ENCODE assay signal across 19 mouse cellular contexts in the genomic region with DNA sequence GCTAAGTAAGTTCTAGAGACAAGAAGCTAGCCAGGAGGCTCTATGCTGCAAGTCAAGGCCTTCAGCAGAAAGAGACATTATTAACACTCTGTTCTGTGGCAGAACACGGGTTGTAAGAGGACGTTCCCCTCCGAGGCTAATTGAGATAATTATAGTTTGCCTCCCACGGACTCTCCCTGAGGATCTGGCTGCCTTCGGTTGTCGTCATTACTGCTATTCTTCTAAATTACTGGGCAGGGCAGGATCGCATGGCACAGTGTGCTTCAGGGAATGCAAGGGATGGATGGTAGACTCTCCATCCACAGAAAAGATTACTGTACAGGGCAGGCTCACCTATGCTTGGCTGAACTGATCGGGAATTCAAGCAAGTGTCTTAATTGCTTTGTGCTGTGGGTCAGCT.
A peak's percentile ranks its signal among the peaks of the same experiment; 100 is the strongest.
DNase-seq lines count a peak whose midpoint lies in the region; ATAC-seq and TF ChIP-seq lines count a peak whose summit lies in the region.
"Had no signal": no experiment of that assay in that cellular context is flagged by ENCODE, and none has a peak within 500 bp of the region (broad histone marks: within the 10 kb centered on the region; RNA-seq: fewer than 3 reads in every experiment).

No protein-coding gene starts in this region.

- H3K27me3 ChIP-seq in kidney, postnatal 0 days (ENCODE audit: insufficient read depth, low read length), result no peaks in the 10 kb centered on the region
- H3K27me3 ChIP-seq: embryonic facial prominence, embryonic 12.5 days; hindbrain, embryonic 12.5 days; neural tube, embryonic 15.5 days had no signal

- ATAC-seq in kidney, postnatal 0 days (replicated peaks; ENCODE audit: low FRiP score, low read depth), result no peak
- no peak for ATAC-seq in erythroid progenitor cell, adult 5-6 weeks (replicated peaks; ENCODE audit: low FRiP score, poor library complexity, severe bottlenecking)
- ATAC-seq: intestine, postnatal 0 days had no signal

- no peak overlapping the region for H3K4me2 ChIP-seq in kidney, postnatal 0 days (ENCODE audit: low read length)
- H3K4me2 ChIP-seq: embryonic facial prominence, embryonic 12.5 days; hindbrain, embryonic 12.5 days; neural tube, embryonic 15.5 days had no signal

- 16% methylated on average over 8 of the region's 8 CpGs for WGBS in kidney, postnatal 0 days

- no peak overlapping the region for H3K9ac ChIP-seq in kidney, postnatal 0 days (ENCODE audit: low read depth, low read length)
- H3K9ac ChIP-seq: embryonic facial prominence, embryonic 12.5 days; hindbrain, embryonic 12.5 days; neural tube, embryonic 15.5 days had no signal

- H3K4me3 ChIP-seq in kidney, postnatal 0 days (replicated peaks; ENCODE audit: low read depth, low read length), result no peak overlapping the region
- H3K4me3 ChIP-seq: embryonic facial prominence, embryonic 12.5 days; heart, adult 2 months; hindbrain, embryonic 12.5 days; limb, embryonic 10.5 days; midbrain, embryonic 10.5 days; neural tube, embryonic 15.5 days had no signal

- H3K4me1 ChIP-seq in kidney, postnatal 0 days (replicated peaks; ENCODE audit: insufficient read depth, low read length), result no peaks in the 10 kb centered on the region
- H3K4me1 ChIP-seq: embryonic facial prominence, embryonic 12.5 days had no signal

- H3K27ac ChIP-seq in kidney, postnatal 0 days, result no peak overlapping the region
- H3K27ac ChIP-seq: embryonic facial prominence, embryonic 12.5 days; heart, adult 2 months; hindbrain, embryonic 12.5 days; limb, embryonic 10.5 days; macrophage; midbrain, embryonic 10.5 days; neural tube, embryonic 15.5 days had no signal

- peak; percentile 10 for DNase-seq in kidney, postnatal 0 days (ENCODE audit: low spot score)
- no peak for DNase-seq in kidney, postnatal 14 days
- peak; percentile 82 for DNase-seq in brain, adult 2 months (ENCODE audit: low read depth, low spot score)
- DNase-seq in fat pad, adult 2 months (ENCODE audit: extremely low read depth, low read depth, low spot score), result peak; percentile 72
- DNase-seq in telencephalon, adult 2 months (ENCODE audit: low read depth, low spot score), result peak; percentile 48
- DNase-seq in cerebellum, postnatal 4 days (ENCODE audit: low spot score in 2 of 2), result no peak
- DNase-seq: adrenal gland, postnatal 10 days; cerebellum, adult 9-10 months; gastrocnemius, postnatal 14 days; heart, adult 2 months; thymus, postnatal 14 days had no signal

- H3K36me3 ChIP-seq in kidney, postnatal 0 days (ENCODE audit: insufficient read depth, low read length), result no peaks in the 10 kb centered on the region
- H3K36me3 ChIP-seq: embryonic facial prominence, embryonic 12.5 days; hindbrain, embryonic 12.5 days; limb, embryonic 10.5 days; midbrain, embryonic 10.5 days; neural tube, embryonic 15.5 days had no signal

- no peaks in the 10 kb centered on the region for H3K9me3 ChIP-seq in kidney, postnatal 0 days (replicated peaks; ENCODE audit: low read length)
- H3K9me3 ChIP-seq: embryonic facial prominence, embryonic 12.5 days; hindbrain, embryonic 12.5 days; limb, embryonic 10.5 days; midbrain, embryonic 10.5 days; neural tube, embryonic 15.5 days had no signal

- no peak for TF ChIP-seq CTCF in kidney, postnatal 0 days (IDR thresholded peaks at IDR 0.05; ENCODE audit: low read depth)

Comparison
In these comparisons a context has a peak if more than half of its experiments do, and no peak if none do; other contexts are left out.
1. DNase-seq: peak in kidney, postnatal 0 days (single experiment), brain, adult 2 months (single experiment), fat pad, adult 2 months (single experiment) and telencephalon, adult 2 months (single experiment); none in kidney, postnatal 14 days (single experiment) and cerebellum, postnatal 4 days (0 of 2).